Mouse (Mus musculus): ENCODE data around the gene Gprc5c. TPM values are rescaled to one million over a fixed set of nuclear protein-coding genes. Genes with fewer than 3 reads are reported as not detected.
A peak's percentile ranks its signal among the peaks of the same experiment; 100 is the strongest.

The Gprc5c gene
- polyA plus RNA-seq, 1 experiment from 2014 or later: 21.8 TPM

GRCm38 (mm10) chr11:114869787-114870186 is 18.8 kb downstream of the Gprc5c start:
- H3K9me3 ChIP-seq (ENCODE audit: control insufficient read depth, low read length): no peaks in the 10 kb centered on the region
- no peak overlapping the region for H3K4me3 ChIP-seq (ENCODE audit: low read depth, low read length)
- DNase-seq (ENCODE audit: low spot score) (no peak), ATAC-seq (replicated peaks; ENCODE audit: low FRiP score, low TSS enrichment, low read depth) (no peak)
- no peak overlapping the region for H3K4me2 ChIP-seq (ENCODE audit: low read length)
- peaks cover 39% of the 10 kb centered on the region for H3K4me1 ChIP-seq (replicated peaks; ENCODE audit: control insufficient read depth, insufficient read depth, low read length)
- H3K27ac ChIP-seq (ENCODE audit: low read depth): no peak overlapping the region
- no peak overlapping the region for H3K9ac ChIP-seq (ENCODE audit: low read length)
- peaks cover 27% of the 10 kb centered on the region for H3K36me3 ChIP-seq (ENCODE audit: control insufficient read depth, insufficient read depth, low read length)
- no peaks in the 10 kb centered on the region for H3K27me3 ChIP-seq (replicated peaks; ENCODE audit: control insufficient read depth, insufficient read depth, low read length)
- 97% methylated on average over 1 of the region's 1 CpGs for WGBS

- ATAC-seq (replicated peaks; ENCODE audit: low FRiP score, low TSS enrichment, low read depth): no peak
- peaks cover 30% of the 10 kb centered on the region for H3K4me1 ChIP-seq (replicated peaks; ENCODE audit: control insufficient read depth, insufficient read depth, low read length)
- no peak overlapping the region for H3K27ac ChIP-seq (ENCODE audit: low read depth)
Observed at GRCm38 (mm10) chr11:114871540-114871939, 20.6 kb downstream of the Gprc5c start.

GRCm38 (mm10) chr11:114873022-114873817 is 22.3 kb downstream of the Gprc5c start:
- Histone ChIP-seq H3K9me3 (ENCODE audit: control insufficient read depth, low read length) (no peaks in the 10 kb centered on the region), H3K4me1 (replicated peaks; ENCODE audit: control insufficient read depth, insufficient read depth, low read length) (peaks cover 23% of the 10 kb centered on the region), H3K4me3 (ENCODE audit: low read depth, low read length) (no peak overlapping the region), H3K9ac (ENCODE audit: low read length) (no peak overlapping the region), H3K27me3 (replicated peaks; ENCODE audit: control insufficient read depth, insufficient read depth, low read length) (no peaks in the 10 kb centered on the region), H3K36me3 (ENCODE audit: control insufficient read depth, insufficient read depth, low read length) (peaks cover 27% of the 10 kb centered on the region), H3K4me2 (ENCODE audit: low read length) (no peak overlapping the region), H3K27ac (ENCODE audit: low read depth) (peak overlapping the region; percentile 0; the same call in 1 of the 2 replicates)
- WGBS: 28% methylated on average over 6 of the region's 6 CpGs
- DNase-seq (ENCODE audit: low spot score): no peak
- ATAC-seq (replicated peaks; ENCODE audit: low FRiP score, low TSS enrichment, low read depth): 0 out of 2 replicates have a peak, but pooled peaks have one; percentile 24

More at GRCm38 (mm10) chr11:114871540-114871939, 20.6 kb downstream of the Gprc5c start:
- Histone ChIP-seq H3K9me3 (ENCODE audit: control insufficient read depth, low read length) (no peaks in the 10 kb centered on the region), H3K4me3 (ENCODE audit: low read depth, low read length) (no peak overlapping the region), H3K27me3 (replicated peaks; ENCODE audit: control insufficient read depth, insufficient read depth, low read length) (no peaks in the 10 kb centered on the region), H3K4me2 (ENCODE audit: low read length) (no peak overlapping the region), H3K9ac (ENCODE audit: low read length) (no peak overlapping the region), H3K36me3 (ENCODE audit: control insufficient read depth, insufficient read depth, low read length) (peaks cover 27% of the 10 kb centered on the region)
- DNase-seq (ENCODE audit: low spot score): no peak
- 85% methylated on average over 2 of the region's 2 CpGs for WGBS

- H3K27ac ChIP-seq (ENCODE audit: low read depth): no peak overlapping the region
- peaks cover 22% of the 10 kb centered on the region for H3K4me1 ChIP-seq (replicated peaks; ENCODE audit: control insufficient read depth, insufficient read depth, low read length)
- ATAC-seq (replicated peaks; ENCODE audit: low FRiP score, low TSS enrichment, low read depth): no peak
- WGBS: 50% methylated on average over 9 of the region's 9 CpGs
- H3K36me3 ChIP-seq (ENCODE audit: control insufficient read depth, insufficient read depth, low read length): peaks cover 21% of the 10 kb centered on the region
- H3K9me3 ChIP-seq (ENCODE audit: control insufficient read depth, low read length): no peaks in the 10 kb centered on the region
- H3K9ac ChIP-seq (ENCODE audit: low read length): no peak overlapping the region
- no peaks in the 10 kb centered on the region for H3K27me3 ChIP-seq (replicated peaks; ENCODE audit: control insufficient read depth, insufficient read depth, low read length)
- no peak for DNase-seq (ENCODE audit: low spot score)
- H3K4me3 ChIP-seq (ENCODE audit: low read depth, low read length): no peak overlapping the region
- H3K4me2 ChIP-seq (ENCODE audit: low read length): no peak overlapping the region
Observed at GRCm38 (mm10) chr11:114874226-114875145, 23.5 kb downstream of the Gprc5c start.

- DNase-seq (ENCODE audit: low spot score): no peak
- ATAC-seq (replicated peaks; ENCODE audit: low FRiP score, low TSS enrichment, low read depth): peak; percentile 28; the same call in 1 of the 2 replicates
- no peaks in the 10 kb centered on the region for H3K9me3 ChIP-seq (ENCODE audit: control insufficient read depth, low read length)
- H3K4me3 ChIP-seq (ENCODE audit: low read depth, low read length): no peak overlapping the region
- no peaks in the 10 kb centered on the region for H3K27me3 ChIP-seq (replicated peaks; ENCODE audit: control insufficient read depth, insufficient read depth, low read length)
- no peak overlapping the region for H3K9ac ChIP-seq (ENCODE audit: low read length)
- WGBS: 9% methylated on average over 9 of the region's 9 CpGs
- no peak overlapping the region for H3K27ac ChIP-seq (ENCODE audit: low read depth)
- peaks cover 15% of the 10 kb centered on the region for H3K36me3 ChIP-seq (ENCODE audit: control insufficient read depth, insufficient read depth, low read length)
- H3K4me1 ChIP-seq (replicated peaks; ENCODE audit: control insufficient read depth, insufficient read depth, low read length): peaks cover 22% of the 10 kb centered on the region
- no peak overlapping the region for H3K4me2 ChIP-seq (ENCODE audit: low read length)
Observed at GRCm38 (mm10) chr11:114875301-114875801, 24.4 kb downstream of the Gprc5c start.

- peaks cover 22% of the 10 kb centered on the region for H3K4me1 ChIP-seq (replicated peaks; ENCODE audit: control insufficient read depth, insufficient read depth, low read length)
- WGBS: 30% methylated on average over 7 of the region's 7 CpGs
- H3K4me3 ChIP-seq (ENCODE audit: low read depth, low read length): no peak overlapping the region
- no peak for ATAC-seq (replicated peaks; ENCODE audit: low FRiP score, low TSS enrichment, low read depth)
- no peak overlapping the region for H3K4me2 ChIP-seq (ENCODE audit: low read length)
- no peak overlapping the region for H3K27ac ChIP-seq (ENCODE audit: low read depth)
- H3K9ac ChIP-seq (ENCODE audit: low read length): no peak overlapping the region
- no peak for DNase-seq (ENCODE audit: low spot score)
- H3K36me3 ChIP-seq (ENCODE audit: control insufficient read depth, insufficient read depth, low read length): peaks cover 7% of the 10 kb centered on the region; the same call in 1 of the 2 replicates
- no peaks in the 10 kb centered on the region for H3K9me3 ChIP-seq (ENCODE audit: control insufficient read depth, low read length)
- H3K27me3 ChIP-seq (replicated peaks; ENCODE audit: control insufficient read depth, insufficient read depth, low read length): no peaks in the 10 kb centered on the region
Observed at GRCm38 (mm10) chr11:114876176-114876575, 25.2 kb downstream of the Gprc5c start.

GRCm38 (mm10) chr11:114876621-114877020 is 25.7 kb downstream of the Gprc5c start:
- Histone ChIP-seq H3K36me3 (ENCODE audit: control insufficient read depth, insufficient read depth, low read length) (peaks cover 3% of the 10 kb centered on the region; the same call in 1 of the 2 replicates), H3K27me3 (replicated peaks; ENCODE audit: control insufficient read depth, insufficient read depth, low read length) (no peaks in the 10 kb centered on the region), H3K4me1 (replicated peaks; ENCODE audit: control insufficient read depth, insufficient read depth, low read length) (peaks cover 22% of the 10 kb centered on the region), H3K4me2 (ENCODE audit: low read length) (no peak overlapping the region), H3K9ac (ENCODE audit: low read length) (no peak overlapping the region), H3K9me3 (ENCODE audit: control insufficient read depth, low read length) (no peaks in the 10 kb centered on the region), H3K4me3 (ENCODE audit: low read depth, low read length) (no peak overlapping the region), H3K27ac (ENCODE audit: low read depth) (no peak overlapping the region)
- DNase-seq (ENCODE audit: low spot score) (no peak), ATAC-seq (replicated peaks; ENCODE audit: low FRiP score, low TSS enrichment, low read depth) (no peak)
- WGBS: 43% methylated on average over 2 of the region's 2 CpGs

GRCm38 (mm10) chr11:114877145-114877544 is 26.2 kb downstream of the Gprc5c start:
- Histone ChIP-seq H3K4me3 (ENCODE audit: low read depth, low read length) (no peak overlapping the region), H3K27me3 (replicated peaks; ENCODE audit: control insufficient read depth, insufficient read depth, low read length) (no peaks in the 10 kb centered on the region), H3K27ac (ENCODE audit: low read depth) (no peak overlapping the region), H3K36me3 (ENCODE audit: control insufficient read depth, insufficient read depth, low read length) (no peaks in the 10 kb centered on the region), H3K9ac (ENCODE audit: low read length) (no peak overlapping the region), H3K9me3 (ENCODE audit: control insufficient read depth, low read length) (no peaks in the 10 kb centered on the region), H3K4me2 (ENCODE audit: low read length) (no peak overlapping the region), H3K4me1 (replicated peaks; ENCODE audit: control insufficient read depth, insufficient read depth, low read length) (peaks cover 22% of the 10 kb centered on the region)
- DNase-seq (ENCODE audit: low spot score) (peak; percentile 77), ATAC-seq (replicated peaks; ENCODE audit: low FRiP score, low TSS enrichment, low read depth) (no peak)
- WGBS: 41% methylated on average over 3 of the region's 3 CpGs

Measured in intestine, embryonic 14.5 days (tissue).